Mouse (Mus musculus) T-helper 2 cell (primary cell): ENCODE measurements at regions not wholly inside any gene's neighbourhood (a gene's known extent, or its start where the extent isn't known, plus 50 kb on each side); places are given as distances from the start of the nearest gene placed in this dataset.

Source experiments
- in situ Hi-C: fragments of 300-600 bp; cut with MboI, MseI; formaldehyde crosslinking; loops from one replicate; pipeline ENCODE4 v1.15.1; 2025; ENCODE audit warnings: high pct_unique_total_duplicates

- in situ Hi-C loops: no loop called here
Measured at GRCm38 (mm10) chr9:47054595-47054994, 56.1 kb downstream of the Gm4791 start.

DNA sequence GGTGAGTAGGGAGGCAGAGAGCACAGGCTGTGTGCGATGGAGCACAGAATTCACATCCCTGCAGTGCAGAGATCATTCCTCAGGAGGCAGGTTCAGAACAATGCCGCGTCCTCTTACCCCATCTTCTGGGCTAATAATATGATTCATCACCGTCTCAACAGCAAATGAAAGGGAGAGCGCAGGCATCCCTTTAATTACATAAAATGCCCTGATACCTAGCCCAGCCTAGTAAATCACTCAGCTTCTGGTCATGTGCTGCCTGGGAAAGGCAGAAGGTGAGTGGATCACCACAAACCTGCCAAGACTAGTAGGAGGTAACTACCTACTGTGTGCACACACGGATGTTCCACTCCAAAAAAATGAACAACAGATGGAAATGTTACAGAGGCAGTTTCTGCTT lies 57.0 kb downstream of the Gm4791 start:
- in situ Hi-C loops: no loop called here

- in situ Hi-C loops: no loop called here
Measured at GRCm38 (mm10) chr9:47059339-47060005, 60.9 kb downstream of the Gm4791 start.

DNA sequence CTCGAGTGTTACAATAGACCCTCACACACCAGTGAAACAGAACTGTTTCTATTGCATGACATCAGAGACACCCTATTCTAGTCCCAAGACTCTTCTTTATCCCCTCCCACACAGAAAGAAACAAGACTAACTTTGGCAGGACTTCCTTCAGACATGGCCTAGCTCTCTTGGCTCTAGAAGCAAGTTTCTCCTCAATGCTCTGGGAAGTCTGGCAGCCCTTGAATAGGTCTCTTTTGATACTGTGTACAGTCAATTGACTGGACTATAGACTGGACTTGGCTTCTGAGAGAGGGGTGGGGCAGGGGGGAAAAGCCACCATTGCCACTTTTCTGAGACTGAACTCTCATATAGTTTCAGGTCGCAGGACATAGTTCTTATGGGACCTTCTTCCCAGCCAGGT lies 62.2 kb downstream of the Gm4791 start:
- in situ Hi-C loops: no loop called here

DNA sequence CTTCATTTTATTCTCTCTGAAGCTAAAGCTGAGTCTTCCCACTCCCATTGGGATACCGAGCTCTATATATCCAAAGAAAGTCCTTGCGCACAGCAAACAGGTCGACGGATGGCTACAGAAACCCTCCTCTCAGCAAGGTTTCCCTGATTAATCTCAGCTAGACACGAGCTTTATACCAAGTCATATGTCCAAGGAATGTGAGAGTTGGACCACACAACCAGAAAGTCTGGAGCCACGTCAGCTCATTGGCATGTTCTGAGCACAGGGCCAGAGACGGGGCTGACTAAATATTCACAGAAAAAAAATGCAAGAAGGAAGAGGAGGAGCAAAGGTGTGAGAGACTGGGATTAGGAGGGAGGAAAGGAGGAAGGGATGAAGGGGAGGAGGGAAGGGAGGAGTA lies 64.0 kb downstream of the Gm4791 start:
- in situ Hi-C loops: no loop called here

DNA sequence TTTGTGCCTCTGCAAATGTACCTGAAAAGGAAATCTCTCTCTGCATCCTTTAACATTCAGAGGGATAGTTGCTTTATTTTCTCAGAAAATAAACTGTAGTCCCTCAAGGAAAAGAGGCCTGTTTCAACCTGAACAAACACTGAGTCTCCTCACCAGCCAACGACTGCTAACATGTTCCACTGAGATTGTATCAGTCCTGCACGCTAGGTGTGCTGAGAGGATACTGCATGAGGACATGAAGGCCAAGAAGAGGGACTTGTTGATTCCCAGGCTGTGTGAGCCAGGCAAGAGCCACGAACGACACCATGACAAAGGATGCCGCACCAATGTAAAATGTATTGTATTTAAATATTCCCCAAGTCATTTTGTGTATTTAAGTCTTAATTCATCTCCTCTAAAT lies 65.2 kb downstream of the Gm4791 start:
- in situ Hi-C loops: no loop called here

DNA sequence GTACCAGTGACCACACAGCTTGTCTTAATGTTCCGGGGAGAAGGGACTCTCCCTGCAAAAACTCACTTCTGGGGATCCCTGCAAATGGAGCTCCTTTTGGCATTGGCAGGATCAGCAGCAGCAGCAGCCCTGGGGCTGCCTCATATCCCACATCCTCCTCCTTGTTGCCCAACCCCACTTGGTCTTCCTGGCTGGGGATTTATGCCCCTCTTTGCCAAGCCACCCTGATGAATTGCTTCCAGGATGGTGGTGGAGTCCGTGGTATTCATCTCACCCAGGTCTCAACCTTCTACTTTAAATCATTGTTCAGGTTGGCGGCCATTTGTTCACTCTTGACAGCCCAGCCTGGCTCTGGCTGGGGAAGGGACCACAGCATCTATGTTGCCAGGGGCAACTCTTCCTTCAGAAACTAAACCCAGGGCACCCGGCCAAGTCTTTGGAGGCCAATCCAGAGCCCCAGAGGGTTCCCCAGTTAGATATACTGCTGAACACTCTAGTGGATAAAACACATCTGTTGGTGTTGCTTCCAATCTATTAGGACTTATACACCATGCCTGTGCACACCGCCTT lies 66.0 kb downstream of the Gm4791 start:
- in situ Hi-C loops: no loop called here

DNA sequence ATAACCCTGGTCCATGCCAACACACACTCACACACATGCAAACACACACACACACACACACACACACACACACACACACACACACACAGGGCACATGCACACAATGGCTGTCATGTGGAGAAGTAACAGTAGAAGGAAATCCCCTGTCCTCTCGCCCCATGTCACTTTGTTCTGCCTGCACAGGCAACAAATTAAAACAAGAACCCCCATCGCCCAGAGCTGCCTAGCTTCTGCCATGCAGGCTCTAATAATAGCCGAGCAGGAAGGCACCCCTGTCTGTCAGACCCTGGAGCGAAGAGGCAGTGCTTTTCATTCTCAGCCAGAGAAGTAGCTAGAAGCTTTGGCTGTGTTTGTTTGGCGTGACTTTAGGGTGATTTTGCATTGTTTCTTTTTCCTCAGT lies 70.9 kb downstream of the Gm4791 start:
- in situ Hi-C loops: no loop called here

DNA sequence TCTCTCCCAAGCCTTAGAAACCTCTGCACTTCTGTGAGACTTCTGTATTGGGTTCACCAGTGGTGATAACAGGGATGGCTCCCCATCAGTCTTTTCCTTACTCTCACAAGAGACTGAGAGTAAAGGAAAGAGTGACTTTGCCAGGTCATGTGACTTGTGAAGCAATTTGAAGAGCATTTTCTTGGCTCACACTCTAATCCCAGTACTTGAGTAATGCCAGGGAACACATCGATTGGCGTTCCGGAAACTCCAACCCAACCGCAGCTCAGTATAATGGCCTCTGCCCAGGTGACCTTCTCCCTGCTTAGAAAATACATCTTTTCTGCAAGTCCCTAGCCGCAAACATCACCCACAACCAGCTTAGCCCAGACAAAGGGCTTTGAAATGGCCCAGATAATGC lies 72.4 kb downstream of the Gm4791 start:
- in situ Hi-C loops: no loop called here

GRCm38 (mm10) chr9:47076946-47077345 lies 78.4 kb downstream of the Gm4791 start:
- in situ Hi-C loops: no loop called here

DNA sequence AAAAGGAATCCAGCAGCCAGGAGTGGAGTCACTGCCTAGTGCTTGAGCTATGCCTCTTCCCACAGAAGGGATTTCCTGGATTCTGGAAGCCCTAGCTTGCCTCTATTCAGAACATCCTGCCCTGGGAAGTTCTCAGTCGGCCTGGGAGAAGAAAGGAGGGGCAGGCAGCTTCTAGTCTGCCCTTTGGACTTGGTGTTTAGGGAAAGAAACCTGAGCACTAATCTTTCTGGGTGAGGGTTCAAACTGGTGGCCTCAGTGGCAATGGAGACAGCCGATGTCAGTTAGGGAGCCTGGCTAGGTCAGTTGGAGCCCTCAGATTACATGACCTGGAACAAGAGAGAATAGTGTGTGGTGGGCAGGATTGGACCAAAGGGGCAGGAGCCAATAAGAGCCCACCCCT lies 78.9 kb downstream of the Gm4791 start:
- in situ Hi-C loops: no loop called here

DNA sequence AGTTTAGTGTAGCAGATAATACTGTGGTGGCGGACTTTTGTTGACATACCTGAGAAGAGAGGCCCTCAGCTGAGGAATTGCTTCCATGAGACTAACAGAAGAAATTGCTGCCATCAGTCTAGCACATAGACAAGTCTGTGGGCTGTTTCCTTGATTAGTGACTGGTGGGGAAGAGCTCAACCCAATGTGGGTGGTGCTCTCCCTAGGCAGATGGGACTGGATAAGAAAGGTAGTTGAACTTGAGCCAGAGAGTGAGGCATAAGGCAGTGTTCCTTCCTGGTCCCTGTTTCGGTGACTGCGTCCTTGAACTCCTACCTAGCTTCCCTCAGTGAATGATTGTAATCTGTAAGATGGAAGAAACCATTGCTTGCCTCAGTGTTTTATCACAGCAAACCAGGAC lies 79.4 kb downstream of the Gm4791 start:
- in situ Hi-C loops: no loop called here

DNA sequence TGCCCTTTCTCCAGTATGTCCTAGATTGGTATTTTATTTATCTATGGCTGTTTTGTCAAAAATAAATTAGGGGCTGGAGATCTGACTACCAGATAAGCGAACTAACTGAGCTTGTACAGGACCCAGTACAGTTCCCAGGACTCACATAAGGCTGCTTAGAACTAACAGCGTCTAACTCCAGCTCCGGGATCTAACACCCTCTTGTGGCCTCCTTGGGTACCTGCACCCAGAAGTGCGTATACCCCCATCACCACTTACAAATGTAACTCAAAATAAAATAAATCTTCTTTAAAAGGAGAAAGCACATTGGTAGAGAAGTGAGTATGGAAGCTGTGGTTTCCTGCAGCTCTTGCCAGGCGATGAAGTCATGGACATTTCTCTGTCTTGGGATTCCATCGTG lies 82.9 kb downstream of the Gm4791 start:
- in situ Hi-C loops: no loop called here

GRCm38 (mm10) chr9:47091796-47092195 lies 93.3 kb downstream of the Gm4791 start:
- in situ Hi-C loops: no loop called here

- in situ Hi-C loops: no loop called here
Measured at GRCm38 (mm10) chr9:47095656-47096055, 97.1 kb downstream of the Gm4791 start.

DNA sequence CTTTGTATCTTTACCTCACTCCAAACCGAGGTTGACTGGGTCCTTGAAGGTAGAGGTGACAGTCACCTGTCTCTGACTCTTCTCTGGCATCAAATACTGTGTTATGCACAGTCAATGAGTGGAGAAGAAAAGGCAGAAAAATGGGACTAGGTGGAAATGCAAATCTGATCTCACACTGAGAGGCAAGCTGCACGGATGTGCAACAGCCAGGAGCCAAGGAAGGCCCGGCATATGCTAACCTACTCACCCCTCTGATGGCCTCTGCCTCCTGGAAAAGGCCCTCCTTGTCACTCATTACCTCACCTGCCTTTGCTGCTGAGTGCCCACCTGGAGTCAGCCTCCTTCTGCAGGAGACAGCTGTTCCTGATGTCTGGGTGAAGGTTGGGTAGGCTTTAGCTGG lies 104.8 kb downstream of the Gm4791 start:
- in situ Hi-C loops: no loop called here

DNA sequence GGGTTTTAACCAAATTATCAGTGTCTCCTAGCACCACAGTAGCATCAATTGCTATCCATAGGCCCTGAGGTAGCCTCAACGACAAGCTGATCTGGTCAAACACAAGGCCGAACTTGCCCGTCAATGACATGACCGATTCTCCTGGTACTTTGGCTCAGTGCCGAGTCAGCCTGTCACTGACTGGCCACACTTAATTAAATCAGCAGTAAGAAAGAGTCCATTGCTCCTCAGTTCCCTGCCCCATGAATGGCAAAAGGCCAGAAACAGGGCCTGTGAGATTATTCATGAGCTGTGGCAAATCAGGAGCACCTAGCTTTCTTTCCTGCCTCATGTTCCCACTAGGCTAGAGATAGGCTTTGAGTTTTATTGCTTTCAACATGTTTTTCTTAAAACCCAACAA lies 105.4 kb downstream of the Gm4791 start:
- in situ Hi-C loops: no loop called here

- in situ Hi-C loops: no loop called here
Measured at GRCm38 (mm10) chr9:47108096-47108495, 109.6 kb downstream of the Gm4791 start.

DNA sequence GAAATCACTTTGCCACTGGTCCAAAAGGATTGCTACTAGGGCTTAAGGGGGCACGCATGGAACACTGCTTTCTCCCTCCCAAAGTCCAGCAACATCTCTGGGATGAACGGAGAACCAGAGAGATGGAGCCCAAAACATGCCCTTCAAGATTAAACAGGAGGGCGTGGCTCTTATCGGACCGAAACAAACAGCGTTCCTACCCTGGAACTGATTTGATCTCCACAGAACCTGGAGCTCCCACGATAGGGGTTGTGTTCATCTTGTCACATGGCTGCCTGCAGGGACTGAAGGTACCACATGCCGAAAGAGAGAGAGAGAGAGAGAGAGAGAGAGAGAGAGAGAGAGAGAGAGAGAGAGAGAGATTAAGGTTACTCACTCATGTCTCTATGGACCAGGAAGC lies 120.7 kb downstream of the Gm4791 start:
- in situ Hi-C loops: no loop called here

DNA sequence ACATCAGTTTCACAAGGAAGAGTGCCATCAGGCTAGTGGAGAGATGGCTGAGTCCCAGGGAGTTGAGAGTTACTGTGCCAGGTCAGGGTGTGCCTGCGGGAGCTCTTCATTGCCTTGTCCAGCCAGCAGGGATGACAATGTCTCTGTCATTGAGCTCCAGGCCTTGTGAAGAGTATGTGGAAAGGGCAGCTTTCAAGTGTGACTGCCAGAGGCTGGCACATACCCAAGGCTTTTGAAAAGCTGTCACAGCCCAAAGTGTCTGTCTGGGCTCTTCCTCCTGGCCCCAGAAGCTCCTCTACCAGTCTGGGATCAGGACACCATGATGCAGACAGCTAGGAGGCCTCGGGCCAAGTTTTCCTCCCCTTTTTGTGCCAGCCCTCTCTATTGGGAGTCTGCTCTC lies 124.6 kb downstream of the Gm4791 start:
- in situ Hi-C loops: no loop called here

- in situ Hi-C loops: no loop called here
Measured at GRCm38 (mm10) chr9:47125517-47125916, 127.0 kb downstream of the Gm4791 start.

- in situ Hi-C loops: no loop called here
Measured at GRCm38 (mm10) chr9:47126236-47126635, 127.7 kb downstream of the Gm4791 start.

- in situ Hi-C loops: no loop called here
Measured at GRCm38 (mm10) chr9:47127756-47128424, 129.3 kb downstream of the Gm4791 start.
